Mouse (Mus musculus) c-Kit-negative CD71-positive TER-119-positive erythroid progenitor cells, embryonic 14.5 days (primary cell): Measurements from ENCODE around the gene Bcor.

ENCODE experiments used
- DNase-seq: peaks from one replicate; pipeline ENCODE4 v3.0.0-alpha.2; 2013; ENCODE audit warnings: low read depth, low spot score

Bcor gene

DNA sequence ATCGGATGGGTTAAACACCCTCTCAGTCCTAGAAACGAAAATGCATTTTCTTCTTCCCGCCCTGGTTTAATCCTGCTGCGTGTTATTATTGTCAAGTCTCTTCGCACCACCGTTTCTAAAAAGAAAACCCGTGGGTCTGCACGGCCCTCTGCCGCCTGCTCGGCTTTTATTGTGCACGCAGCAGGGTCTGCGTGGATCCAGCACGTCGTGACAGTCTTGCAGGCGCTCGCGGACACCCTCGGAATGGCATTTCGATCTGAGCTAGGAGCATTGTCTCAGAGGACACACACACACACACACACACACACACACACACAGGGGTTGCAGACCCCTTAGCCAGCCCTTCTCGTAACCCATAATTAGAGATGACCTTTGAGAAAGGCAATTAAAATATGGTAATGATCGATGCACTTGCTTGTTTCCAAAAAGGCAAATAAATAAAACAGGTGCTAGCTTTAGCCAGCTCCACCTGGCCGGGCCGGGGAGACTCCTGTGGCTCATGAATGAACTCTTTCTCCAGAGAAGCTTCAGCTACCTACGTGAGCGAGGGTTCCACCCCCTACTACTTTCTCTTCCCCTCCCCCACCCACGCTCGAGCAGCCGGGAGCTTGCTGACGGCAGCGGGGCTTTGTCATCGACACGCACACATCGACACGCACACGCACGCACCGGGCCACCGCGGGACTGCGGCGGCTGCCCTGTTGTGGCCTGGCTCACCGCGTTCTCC lies 8.7 kb downstream of the Bcor start:
- DNase-seq, result no peak

DNA sequence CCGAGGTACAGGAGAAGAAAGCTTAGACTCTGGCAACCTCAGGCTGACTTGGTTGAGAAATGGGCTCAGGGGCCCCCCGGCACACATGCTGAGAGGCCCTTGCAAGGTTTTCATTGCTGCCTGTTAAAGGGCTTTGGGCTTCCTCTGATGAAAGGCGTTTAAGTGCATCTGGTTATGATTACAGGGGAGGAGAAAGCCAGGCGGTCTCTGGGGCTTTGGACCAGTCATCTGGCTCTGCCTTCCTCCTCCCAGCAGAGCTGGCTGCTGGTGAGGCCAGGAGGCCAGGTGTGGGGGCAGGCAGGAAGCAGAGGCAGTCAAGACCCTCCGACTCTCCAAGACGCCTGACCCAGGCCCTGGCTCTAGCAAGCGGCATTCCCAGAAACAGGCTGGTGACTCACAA lies 9.7 kb downstream of the Bcor start:
- no peak for DNase-seq

DNA sequence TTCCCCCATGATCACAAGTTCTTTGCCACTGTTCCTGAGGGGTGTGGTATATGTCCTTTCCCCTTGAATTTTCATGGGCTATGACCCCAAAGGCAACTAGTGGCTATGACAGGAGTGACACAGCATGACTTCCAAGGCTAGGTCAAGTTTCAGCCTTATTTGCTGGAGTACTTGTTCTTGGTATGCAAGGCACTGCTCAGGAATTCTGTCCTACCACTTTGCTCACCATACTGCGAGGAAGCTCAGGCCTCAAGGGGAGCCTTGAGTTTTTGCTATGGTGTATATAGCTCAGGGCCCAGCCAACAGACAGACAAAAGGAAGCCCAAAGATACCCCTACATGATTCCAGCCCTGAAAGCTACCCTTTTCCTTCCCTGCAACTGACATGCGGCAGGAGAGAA lies 13.9 kb downstream of the Bcor start:
- DNase-seq, result no peak

DNA sequence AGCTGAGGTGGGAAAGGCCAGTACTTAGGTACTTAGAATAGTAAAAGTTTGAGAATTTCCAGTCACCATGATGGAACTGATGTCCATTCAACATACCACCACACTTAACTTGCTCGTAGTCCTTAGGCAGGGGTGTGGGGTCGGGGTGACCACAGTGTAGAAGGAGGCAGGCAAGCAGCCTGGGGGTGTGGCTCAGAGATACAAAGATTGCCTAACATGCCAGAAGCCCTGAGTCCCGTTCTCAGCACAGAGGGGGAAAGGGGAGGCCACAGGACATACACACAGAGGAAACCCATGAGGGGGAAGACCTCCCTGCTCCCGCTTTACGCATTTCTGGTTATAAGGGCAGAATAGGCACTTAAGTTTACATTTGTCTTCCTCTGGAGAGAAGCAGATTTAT lies 17.3 kb downstream of the Bcor start:
- DNase-seq, result no peak

DNA sequence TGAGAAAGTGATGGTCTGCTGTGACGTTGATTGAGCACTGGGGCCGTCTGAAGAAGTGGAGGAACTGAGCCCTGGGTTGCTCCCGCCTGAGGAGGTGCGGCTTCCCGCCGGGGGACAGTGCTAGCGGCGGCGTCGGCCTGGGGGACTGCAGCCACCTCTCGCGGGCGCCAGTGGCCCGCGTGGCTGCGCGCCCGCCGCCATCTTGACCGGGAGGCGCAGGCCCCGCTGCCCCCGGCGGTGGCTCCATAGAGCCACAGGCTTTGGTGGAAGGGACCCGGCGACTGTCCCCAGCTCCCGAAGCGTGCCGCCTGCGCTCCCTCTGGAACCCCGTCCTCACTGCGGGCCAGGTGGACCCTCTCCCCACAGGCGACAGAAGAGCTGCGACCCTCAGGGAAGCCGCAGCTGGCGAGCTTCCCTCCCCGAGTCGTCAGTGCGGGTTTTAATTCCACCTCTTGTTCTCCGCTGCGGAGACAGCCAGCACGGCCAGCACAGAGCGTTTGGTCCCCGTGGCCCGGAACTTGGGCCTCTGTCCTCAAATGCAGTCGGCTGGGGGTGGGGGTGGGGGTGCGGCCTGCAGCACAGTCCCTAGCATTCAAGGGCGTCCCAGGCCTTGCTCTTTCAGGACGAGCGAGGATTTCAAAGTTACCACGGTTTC lies 19.9 kb downstream of the Bcor start:
- DNase-seq, result no peak

DNA sequence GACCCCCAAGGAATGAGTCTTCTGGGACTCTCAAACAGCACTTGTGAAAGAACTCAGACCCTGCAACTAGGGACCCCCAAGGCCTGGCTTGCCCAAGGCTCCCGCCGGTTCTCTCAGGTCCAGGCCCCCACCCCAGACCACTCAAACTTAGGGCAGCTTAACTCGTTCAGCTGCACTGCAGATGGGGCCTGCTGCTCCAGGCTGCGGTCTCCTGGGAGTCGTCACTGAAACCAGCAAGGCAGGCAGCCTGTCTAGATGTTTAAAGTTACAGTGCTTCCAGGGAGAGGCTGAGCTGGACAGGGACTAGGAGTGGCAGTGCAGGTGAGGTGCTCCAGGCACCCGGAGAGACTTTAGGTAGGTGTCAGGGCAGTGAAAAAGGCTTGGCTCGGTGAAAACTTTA lies 21.9 kb downstream of the Bcor start:
- DNase-seq, result no peak

DNA sequence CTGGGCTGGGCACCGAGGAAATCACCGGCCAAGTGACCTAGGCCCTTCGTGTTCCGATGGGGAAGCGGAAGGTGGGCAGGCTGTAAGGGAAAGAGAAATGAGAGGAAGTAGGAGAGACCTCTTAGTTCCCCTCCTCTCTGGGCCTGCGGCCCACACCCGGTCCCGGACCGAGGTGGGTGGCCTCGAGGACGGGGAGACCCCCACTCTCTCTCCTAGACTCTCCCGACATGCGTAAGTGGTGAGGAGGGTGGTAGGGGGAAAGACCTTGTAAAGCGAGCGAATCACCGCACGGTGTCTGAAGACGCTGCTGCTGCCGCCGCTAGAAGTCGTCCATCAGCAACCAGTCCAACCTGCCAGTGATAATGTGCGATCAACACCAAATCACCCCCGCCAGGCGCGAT lies 23.0 kb downstream of the Bcor start:
- no peak for DNase-seq

DNA sequence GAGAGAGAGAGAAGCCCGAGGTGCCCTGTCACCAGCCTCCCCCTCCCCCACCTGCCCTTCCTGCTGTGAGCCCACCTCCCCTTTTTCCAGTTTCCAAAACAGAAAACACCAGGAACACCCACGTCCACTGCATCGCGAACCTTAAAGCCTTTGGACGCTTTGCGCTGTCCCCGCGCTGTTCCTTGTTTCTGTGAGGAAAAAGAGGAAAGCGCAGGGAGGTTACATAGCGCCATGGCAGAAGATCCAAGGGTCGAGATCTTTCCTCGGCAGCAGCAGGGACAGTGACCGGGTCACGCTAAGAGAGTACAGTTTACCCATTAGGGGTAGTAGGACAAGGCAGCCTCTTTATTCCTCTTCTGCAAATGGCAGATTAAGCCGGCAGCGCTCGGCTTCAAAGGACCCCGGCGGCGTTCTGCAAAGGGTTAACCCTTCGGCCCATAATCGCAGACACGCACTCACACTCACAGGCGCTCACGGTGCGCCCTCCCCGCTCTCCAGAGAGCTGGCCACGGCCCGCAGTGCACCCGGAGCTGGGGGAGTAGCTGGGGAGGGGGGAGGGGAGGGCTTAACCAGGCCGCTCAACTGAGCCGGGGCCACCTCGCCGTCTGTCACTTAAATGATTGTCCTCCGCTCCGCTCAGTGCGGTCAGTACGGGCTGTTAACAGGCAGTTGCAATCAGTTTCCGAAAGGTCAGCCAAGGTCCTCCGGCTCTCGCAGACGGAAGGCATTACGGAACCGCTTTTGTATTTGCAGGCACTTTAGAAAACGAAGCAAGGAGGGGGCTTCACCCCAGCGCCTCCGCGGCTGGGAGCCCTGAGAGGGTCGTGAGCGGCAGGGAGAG lies 23.7 kb downstream of the Bcor start:
- DNase-seq, result no peak

DNA sequence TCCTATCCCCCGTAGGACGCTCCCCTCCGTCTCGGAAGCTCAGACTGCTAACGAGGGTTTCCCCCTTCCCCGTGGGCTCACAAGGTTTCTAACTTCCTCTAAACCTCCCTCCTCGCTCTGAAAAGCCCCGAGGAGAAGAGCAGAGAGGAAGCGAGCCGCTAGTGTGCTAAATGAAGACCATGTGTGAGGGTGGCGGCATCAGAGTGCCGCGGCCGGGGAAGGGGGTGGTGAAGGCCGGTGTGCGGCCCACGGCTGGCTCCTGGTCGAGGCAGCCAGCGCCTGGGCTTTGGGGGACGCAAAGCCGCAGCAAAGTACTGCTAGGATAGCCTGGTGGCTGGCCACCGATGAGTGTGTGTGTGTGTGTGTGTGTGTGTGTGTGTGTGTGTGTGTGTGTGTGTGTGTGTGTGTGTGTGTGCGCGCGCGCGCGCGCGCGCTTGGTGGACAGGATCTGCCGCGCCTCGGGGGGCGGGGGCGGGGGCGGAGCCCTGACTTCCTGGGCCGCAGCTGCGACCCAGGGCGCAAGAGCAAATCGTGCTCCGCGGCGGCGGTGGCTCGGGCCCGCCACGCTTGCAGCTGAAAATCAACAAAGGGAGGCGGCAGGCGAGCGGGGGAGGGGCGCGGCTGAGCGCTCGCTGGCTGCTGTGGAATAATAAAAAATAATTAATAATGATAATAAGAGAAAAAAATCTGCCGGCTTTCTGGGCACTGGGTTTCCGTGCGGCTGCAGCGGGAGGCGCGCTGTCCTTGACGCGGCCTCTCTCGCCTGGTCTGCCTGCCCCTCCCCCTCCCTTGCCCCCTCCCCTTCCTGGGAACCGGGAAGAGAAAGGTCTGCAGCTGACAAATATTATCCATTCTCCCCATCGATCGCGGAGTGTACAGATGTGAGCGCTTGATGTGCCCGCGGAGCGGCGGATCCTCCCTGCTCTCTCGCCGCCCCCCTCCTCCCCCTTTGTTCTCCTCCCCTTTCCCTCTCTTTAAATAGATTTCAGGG lies 24.7 kb downstream of the Bcor start:
- DNase-seq, result no peak

DNA sequence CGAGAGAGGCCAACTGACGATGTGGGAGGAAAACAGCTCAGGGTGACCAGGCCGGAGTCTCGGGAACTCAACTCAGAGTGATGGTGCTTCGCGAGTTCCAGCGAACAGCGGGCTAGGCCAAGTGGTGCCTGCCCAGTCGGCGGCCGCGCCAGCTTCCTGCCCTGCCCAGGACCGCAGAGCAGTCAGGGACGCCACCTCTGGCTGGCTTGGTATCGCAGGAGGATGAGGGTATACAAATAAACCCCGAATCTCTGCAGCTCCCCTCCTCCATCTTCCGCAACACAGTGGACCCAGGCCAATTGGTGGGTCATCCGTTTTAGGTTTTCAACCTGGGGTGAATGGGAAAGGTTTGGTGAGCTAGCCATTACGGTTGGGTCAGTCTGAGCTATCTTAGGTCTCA lies 25.6 kb downstream of the Bcor start:
- DNase-seq, result no peak

DNA sequence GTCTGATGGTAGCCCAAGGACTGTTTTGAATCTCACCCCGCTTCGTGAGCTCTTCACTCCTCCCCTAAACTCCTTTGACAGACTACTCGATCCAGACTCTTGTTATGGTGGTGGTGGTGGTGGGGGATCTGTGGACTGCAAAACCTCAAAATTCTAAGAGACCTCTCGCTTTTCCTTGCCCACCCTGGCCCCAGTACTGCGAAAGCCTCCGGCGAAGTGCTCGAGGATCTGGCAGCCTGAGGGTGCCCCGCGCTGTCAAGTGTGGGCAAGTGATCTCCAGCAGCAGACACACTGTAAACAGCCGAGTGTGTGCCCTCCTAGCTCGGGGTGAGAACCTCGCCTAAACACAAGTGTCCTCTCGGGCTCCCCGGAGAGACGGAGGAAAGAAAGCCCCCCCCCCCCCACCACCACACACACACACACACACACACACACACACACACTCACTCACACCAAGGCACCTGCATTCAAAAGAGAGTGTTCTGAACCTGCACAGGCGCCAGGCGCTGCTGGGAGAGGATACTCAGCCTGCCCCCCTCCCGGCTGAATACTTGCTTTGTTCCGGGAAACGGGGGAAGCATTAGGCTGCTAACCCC lies 26.2 kb downstream of the Bcor start:
- DNase-seq, result no peak

DNA sequence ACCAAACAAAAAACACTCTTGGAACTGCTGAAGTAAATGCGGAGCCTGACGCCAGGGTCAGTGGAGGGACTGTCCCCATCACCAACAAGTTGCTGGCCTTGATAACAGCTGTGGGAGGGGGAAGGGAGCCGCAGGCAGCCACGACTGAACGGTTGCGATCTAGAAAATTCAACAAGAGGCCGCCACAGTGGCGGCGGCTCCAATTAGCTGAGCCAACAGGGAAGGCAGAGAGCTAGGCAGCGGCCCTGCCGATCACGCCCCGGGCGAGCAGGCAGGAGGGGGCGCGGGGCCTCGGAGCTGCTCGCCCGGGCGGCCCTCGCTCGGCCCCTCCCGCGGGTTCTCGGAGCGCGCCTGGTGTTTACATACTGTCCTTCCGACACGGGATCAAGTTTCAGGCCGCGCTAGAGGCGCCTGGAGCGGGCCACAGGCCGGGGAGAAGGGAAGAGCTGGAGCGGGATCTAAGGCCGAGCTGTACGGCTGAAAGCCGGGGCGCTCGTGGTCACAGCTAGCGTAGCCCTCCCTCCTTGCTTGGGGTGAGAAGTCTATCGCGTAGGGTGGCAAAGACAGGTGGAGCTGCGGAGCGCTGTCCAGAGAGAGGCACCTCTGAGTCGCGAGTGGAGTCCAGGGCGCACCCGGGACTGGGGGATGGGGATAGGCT lies 26.8 kb downstream of the Bcor start:
- DNase-seq, result no peak

DNA sequence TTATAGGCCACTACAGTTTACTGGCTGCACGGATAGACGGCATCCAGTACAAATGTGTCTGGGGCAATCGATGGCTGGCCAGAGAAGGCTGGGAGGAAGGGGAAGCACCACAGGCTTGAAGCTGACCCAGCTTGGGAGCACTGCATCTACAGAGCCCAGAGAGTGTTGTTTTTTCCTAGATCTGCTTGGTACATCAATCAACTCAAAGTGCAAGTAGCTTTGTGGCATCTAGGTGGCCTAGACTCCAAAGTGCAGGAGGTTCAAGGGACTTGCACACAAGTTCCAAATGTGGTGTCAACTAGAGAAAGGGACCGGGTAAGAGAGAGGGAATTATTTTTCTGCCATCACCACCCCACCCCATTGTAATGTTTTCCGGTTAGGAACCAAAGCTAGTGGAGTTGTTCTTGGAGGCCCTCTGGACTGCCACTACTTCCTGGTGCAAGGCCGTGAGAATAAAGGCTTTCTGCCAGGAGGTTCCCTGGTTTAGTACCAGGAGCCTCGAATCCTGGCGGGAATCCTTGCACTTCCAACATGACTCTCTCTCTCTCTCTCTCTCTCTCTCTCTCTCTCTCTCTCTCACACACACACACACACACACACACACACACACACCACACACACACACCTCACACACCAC lies 27.5 kb downstream of the Bcor start:
- no peak for DNase-seq

DNA sequence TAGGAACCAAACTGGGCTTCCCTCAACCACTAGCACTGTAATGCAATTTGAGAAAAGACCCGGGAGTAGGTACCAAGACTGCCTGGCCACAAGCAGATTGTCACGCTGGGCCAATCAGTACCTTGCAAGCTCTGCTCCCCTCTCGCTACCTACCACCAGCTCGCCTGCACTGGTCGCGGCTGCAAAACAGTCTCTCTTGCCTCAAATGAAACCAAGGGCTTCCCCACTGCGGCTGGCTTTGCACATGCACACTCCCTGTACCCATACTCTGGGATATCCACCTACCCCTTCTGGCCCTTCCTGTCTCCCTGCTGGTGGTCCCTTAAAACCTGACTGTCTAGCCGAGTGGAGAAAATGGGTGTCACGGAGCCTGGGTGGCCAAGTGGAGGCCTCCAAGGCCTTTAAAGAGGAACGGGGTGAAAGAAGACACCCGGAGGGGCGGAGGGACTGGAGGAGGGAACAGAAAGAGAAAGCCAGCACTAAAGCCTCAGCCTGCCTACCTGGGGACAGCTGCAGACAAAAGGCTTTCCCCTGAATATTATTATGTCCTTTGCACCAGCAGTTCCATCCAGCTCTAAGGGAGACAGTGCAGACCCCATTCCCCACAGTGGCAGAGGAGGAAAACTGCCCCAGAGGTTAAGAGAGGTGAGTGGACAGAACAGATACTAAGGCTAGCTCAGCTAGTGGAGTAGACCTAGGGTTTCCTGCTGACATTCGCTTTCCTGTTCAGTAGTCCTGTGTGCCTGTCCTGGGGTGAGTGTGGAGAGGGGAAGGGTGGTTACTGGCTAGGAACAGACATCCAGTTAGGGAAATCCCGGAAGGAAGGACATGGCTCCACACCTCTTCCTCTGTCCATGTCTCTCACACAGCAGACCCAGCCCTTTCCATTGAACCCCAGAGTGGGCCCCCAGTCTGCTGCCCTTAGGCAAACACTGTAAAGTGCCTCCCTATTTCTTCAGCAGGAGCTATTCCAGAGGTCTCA lies 30.0 kb downstream of the Bcor start:
- DNase-seq, result no peak

DNA sequence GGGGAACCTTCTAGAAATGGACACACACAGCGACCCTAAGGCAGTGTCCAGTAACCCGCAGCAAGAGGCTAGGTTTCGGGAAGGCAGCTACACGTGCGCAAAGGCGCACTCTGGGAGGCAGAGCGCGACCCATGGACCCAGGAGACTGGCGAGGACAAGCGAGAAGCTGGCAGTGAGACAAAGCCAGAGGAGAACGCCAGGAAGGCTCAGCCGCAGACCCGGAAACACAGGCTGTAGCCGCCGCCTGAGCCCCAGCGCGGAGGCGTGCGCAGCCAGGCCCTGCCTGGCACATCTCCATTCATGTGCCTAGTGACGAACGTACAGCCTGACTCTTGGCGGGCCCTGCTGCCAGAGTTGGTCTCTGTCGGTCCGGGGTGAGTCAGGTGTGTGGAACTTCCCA lies 30.9 kb downstream of the Bcor start:
- DNase-seq, result no peak

DNA sequence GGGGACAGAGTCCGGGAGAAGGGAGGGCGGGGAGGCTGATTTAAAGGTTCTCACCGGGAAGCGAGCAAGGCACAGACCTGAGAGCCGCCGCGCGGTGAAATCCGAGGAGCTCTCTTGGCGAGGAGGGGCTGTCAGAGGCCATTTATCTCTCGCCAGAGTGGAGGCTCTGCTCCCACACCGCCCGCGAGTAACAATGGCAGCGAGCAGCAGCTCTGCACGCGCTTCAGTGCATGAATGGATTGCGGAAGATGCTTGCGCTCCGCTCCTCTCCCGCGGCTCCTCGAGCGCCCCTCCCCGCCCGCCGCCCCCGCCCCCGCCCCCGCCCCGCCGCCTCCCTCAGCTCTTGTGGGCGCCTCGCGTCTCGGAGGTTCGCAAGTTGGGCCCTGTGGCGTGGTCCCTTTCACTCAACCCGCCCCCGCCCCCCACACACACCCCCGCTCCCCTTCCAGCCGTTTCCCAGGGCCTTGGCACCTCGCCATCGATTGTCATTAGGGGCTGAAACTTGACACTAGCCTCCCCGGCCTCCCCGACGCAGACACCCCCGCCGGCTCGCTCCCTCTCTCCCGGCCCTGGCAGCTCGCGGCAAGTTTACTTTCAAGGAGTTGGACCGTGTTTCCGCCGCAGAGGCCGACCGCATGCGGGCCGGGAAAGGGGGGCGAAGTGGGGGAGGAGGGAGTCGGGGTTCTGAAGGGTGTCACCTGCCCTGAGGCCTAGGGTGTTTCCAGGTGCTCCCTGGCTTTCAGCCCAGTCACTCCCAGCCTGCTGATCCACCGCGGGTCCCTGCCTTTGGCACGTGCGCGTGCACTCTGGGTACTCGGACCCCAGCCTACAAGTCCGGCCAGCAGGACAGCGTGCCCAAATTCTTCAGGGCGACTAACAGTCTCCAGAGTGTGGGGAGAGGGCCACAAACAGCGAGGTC lies 31.7 kb downstream of the Bcor start:
- DNase-seq, result no peak

DNA sequence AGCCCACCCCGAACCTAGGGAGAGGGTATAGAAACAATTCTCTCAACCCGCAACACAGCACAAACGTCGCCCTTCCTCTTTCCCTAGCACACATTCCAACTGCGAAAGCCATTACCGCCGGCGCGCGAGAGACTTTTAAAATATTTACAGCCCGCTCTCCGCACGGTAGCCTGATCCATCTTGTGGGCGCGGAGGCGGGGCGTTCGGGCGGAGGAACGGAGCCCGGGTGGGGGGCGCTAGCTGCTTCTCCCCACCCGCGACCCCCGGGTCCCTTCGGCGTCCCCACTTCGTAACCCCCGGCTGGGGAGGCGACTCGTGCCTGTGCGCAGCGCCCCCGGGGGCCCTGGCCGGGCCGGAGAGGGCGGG lies 32.4 kb downstream of the Bcor start:
- DNase-seq, result no peak

DNA sequence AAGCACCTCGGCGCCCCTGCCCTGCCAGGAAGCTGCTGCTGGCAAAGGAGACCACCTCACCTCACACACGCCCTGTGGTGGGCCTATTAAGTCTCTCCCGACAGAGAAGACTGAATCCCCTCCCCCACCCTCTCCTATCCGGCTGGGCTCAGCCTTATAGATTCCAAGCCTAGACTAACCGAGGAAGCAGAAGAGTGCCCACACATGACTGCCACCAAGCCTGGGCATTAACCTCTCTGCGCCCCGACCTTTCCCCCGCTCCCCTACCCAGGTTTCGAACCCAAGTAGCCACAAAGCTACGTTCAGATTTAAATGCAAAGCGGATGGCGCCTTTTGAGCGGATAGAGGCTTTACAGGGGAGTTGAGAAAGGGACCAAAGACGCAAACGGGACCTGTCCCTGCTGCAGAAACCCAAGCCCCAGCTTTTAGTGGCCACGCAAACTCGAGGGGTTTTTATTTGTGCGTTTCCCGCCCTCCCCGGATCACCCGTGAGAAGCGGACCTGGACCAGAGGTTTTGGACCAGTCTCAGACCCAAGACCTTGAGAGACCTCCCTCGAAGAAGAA lies 33.0 kb downstream of the Bcor start:
- no peak for DNase-seq
